Mouse (Mus musculus) G1E (cell line): ENCODE measurements around the gene Fbxo44. TPM values are rescaled to one million over a fixed set of nuclear protein-coding genes. Genes with fewer than 3 reads are reported as not detected.

Experiments used
- ATAC-seq: 2 replicates; pipeline ENCODE4 v1.8.0; 2016; ENCODE audit warnings: mild to moderate bottlenecking; ENCODE audit not compliant: insufficient number of reproducible peaks, poor library complexity, low FRiP score, severe bottlenecking; ENCODE audit errors: extremely low read depth
- DNase-seq: peaks from one replicate; pipeline ENCODE4 v3.0.0; 2012; ENCODE audit warnings: low spot score
- H3K27me3 ChIP-seq: 2 replicates; pipeline ENCODE4 v1.6.1; 2012; ENCODE audit warnings: mild to moderate bottlenecking, low read length, inconsistent platforms; ENCODE audit not compliant: insufficient read depth
- H3K36me3 ChIP-seq: replicated peaks from 2 replicates; pipeline ENCODE3; 2012; ENCODE audit warnings: mild to moderate bottlenecking, inconsistent platforms
- H3K4me1 ChIP-seq: 2 replicates; pipeline ENCODE4 v1.6.1; 2012; ENCODE audit warnings: low read depth, low read length, inconsistent platforms, mixed read lengths; ENCODE audit not compliant: insufficient read depth
- H3K4me3 ChIP-seq: 2 replicates; pipeline ENCODE4 v1.5.1; 2012; ENCODE audit warnings: low read depth, mild to moderate bottlenecking, inconsistent platforms, low read length, moderate library complexity, mixed read lengths
- H3K9me3 ChIP-seq: replicated peaks from 2 replicates; pipeline ENCODE4 v1.6.1; 2012; ENCODE audit warnings: inconsistent platforms
- CTCF ChIP-seq: IDR thresholded peaks from 2 replicates; pipeline ENCODE4 v1.5.1; 2012; ENCODE audit warnings: low read depth, low read length, inconsistent platforms, mixed read lengths
- GATA1 ChIP-seq: IDR thresholded peaks from 2 replicates; pipeline ENCODE4 v1.6.1; 2012; ENCODE audit warnings: borderline replicate concordance, low read length, inconsistent platforms, mixed read lengths
- GATA2 ChIP-seq: IDR thresholded peaks from 2 replicates; pipeline ENCODE4 v1.6.1; 2012; ENCODE audit warnings: low read depth, low read length, inconsistent platforms, borderline replicate concordance
- POLR2AphosphoS5 ChIP-seq: IDR thresholded peaks from 2 replicates; pipeline ENCODE4 v1.6.1; 2012; ENCODE audit warnings: low read depth, low read length, inconsistent platforms; ENCODE audit not compliant: insufficient replicate concordance
- TAL1 ChIP-seq: conservative IDR thresholded peaks from 2 replicates; pipeline ENCODE4 v1.6.1; 2012; ENCODE audit warnings: low read depth, low read length, inconsistent platforms, mixed read lengths
- polyA plus RNA-seq: library from polyadenylated mRNA; stranded (reverse); fragments of >175 nt; gene quantifications from 2 replicates; pipeline ENCODE4 v1.2.3, GENCODE M21; 2012
- total RNA-seq, 2 experiments: library from RNA; stranded (forward) in 1 of 2; stranded (reverse) in 1 of 2; fragments of 200-1000 nt in 1 of 2; fragments of >200 nt in 1 of 2; fragmentation: Nextera tagmentation in 1 of 2; gene quantifications; 2 replicates each; pipeline ENCODE4 v1.2.3; 2014 to 2017

Gene Fbxo44
- total and polyA plus RNA-seq, 3 experiments: 3.0 to 10.1 (median 5.0) TPM

GRCm38 (mm10) chr4:148149540-148149939 lies 10.7 kb downstream of the Fbxo44 start:
- Histone ChIP-seq H3K27me3 (no peaks in the 10 kb centered on the region), H3K36me3 (peaks cover 67% of the 10 kb centered on the region), H3K4me1 (peaks cover 22% of the 10 kb centered on the region), H3K9me3 (no peaks in the 10 kb centered on the region), H3K4me3 (no peak overlapping the region)
- TF ChIP-seq TAL1 (no peak), GATA2 (no peak), CTCF (no peak), POLR2AphosphoS5 (no peak), GATA1 (no peak)
- DNase-seq: no peak
- ATAC-seq: no peak

DNA sequence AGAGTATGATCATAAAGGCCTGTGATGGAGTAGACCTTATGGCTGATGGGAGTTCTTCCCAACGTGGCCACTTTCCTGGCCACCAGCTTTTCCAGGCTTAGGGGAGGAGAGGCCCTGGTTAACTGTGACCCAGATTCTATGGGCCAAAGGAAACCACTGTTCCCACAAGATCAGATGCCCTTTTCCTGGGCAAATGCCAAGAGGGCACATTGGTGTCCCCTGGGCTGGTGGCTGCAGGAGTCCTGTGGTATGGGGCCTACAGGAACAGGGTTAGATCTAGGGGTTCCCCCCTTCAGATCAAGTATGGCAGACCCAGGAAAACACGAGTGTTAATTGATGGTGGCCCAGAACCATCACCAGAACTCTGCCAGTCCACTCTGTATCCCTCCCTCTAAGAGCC lies 12.6 kb downstream of the Fbxo44 start:
- H3K4me3 ChIP-seq: no peak overlapping the region
- TF ChIP-seq GATA2 (no peak), CTCF (no peak), POLR2AphosphoS5 (no peak), TAL1 (no peak), GATA1 (no peak)
- no peaks in the 10 kb centered on the region for H3K27me3 ChIP-seq
- no peaks in the 10 kb centered on the region for H3K9me3 ChIP-seq
- ATAC-seq (no peak), DNase-seq (no peak)
- H3K4me1 ChIP-seq: peaks cover 22% of the 10 kb centered on the region
- peaks cover 72% of the 10 kb centered on the region for H3K36me3 ChIP-seq

DNA sequence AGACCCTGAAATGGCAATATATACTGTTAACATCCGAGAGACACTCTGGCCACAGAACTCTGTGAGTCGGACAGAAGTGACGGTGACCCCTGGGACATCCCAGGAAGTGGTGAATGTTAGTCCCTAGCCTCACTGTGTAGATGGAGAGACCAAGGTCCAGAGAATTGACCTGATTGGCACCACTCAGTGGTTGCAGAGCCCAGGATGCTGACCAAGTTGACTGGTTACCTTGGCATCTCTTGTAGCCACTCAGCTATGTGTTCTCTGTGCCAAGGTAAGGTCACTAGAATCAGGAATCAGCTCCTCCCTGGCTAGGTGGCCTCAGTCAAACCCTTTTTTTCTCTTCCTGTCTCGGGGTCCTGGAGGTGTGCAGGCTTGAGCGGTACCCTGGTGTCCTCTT lies 16.6 kb downstream of the Fbxo44 start:
- Histone ChIP-seq H3K9me3 (no peaks in the 10 kb centered on the region), H3K4me3 (no peak overlapping the region), H3K27me3 (peaks cover 1% of the 10 kb centered on the region; the same call in 1 of the 2 replicates), H3K36me3 (peaks cover 62% of the 10 kb centered on the region), H3K4me1 (peaks cover 22% of the 10 kb centered on the region)
- DNase-seq: no peak
- ATAC-seq: no peak
- TF ChIP-seq POLR2AphosphoS5 (no peak), GATA1 (no peak), TAL1 (no peak), CTCF (no peak), GATA2 (no peak)

DNA sequence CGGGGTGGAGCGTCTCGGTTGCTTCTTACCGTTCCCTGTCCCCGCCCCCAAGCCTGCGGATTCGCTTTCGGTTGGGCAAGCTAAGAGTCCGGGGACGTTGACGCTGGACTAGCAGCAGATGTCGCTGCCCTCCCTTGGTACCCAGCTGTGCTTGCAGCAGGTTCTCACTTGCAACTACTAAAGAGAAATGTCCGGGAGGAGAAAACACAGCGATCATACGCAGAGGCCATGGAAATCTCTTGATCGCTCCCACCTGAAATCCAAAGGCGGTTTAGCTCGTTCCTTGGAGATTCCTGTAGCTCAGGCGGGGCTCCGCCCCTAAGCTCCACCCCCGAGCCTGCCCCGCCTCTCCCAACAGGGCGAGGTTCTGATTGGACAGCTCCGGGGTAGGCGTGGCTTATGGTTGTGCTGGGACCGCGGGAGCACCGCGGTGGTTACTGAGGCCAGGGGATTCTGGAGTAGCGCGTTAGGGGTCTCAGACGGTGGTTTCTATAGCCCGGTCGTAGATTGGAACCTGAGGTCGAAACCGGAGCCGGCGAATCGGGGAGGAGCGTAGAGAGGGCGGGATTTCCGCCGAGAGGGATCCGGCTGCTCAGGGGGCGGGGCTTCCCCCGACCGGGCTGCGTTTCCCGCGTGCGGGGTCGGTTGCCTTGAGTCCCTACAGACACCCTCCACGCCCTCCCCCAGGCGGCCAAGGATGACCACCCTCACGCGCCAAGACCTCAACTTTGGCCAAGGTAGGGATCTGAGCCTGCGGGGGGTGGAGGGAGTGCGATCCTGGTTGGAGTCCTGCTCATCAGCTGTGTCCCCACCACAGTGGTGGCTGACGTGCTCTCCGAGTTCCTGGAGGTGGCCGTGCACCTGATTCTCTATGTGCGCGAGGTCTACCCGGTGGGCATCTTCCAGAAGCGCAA lies 19.9 kb downstream of the Fbxo44 start:
- Histone ChIP-seq H3K4me1 (peaks cover 19% of the 10 kb centered on the region), H3K9me3 (no peaks in the 10 kb centered on the region), H3K36me3 (peaks cover 29% of the 10 kb centered on the region), H3K27me3 (peaks cover 21% of the 10 kb centered on the region), H3K4me3 (peak overlapping the region; percentile 88)
- TF ChIP-seq CTCF: no peak
- TF ChIP-seq GATA1: no peak
- TF ChIP-seq GATA2: no peak
- no peak for TF ChIP-seq TAL1
- no peak for TF ChIP-seq POLR2AphosphoS5
- ATAC-seq (peak; percentile 91), DNase-seq (peak; percentile 91)

DNA sequence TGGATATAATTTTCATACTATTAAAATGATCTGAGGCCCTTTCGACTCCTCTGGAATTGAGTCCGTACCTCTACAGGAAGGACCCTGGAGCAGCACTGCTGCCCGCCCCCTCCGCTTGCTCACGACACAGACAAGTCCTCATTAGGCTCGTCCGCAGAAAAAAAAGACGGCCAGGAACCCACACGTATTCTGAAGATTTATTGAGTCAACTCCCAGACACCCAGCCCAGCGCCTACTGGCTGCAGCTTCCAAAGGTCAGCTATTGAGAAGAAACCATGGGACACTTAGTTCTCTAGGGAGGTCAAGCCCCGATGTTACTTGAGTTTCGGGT lies 20.6 kb downstream of the Fbxo44 start:
- no peak for DNase-seq
- peaks cover 24% of the 10 kb centered on the region for H3K4me1 ChIP-seq
- no peaks in the 10 kb centered on the region for H3K9me3 ChIP-seq
- TF ChIP-seq GATA2 (no peak), CTCF (no peak), TAL1 (no peak), POLR2AphosphoS5 (no peak), GATA1 (no peak)
- peaks cover 22% of the 10 kb centered on the region for H3K36me3 ChIP-seq
- H3K4me3 ChIP-seq: peak overlapping the region; percentile 88
- H3K27me3 ChIP-seq: peaks cover 22% of the 10 kb centered on the region
- peak; percentile 10; the same call in 1 of the 2 replicates for ATAC-seq

- DNase-seq: no peak
- Histone ChIP-seq H3K4me3 (no peak overlapping the region), H3K9me3 (no peaks in the 10 kb centered on the region), H3K27me3 (peaks cover 31% of the 10 kb centered on the region), H3K4me1 (peaks cover 26% of the 10 kb centered on the region), H3K36me3 (peaks cover under 1% of the 10 kb centered on the region)
- TF ChIP-seq TAL1 (no peak), POLR2AphosphoS5 (no peak), GATA2 (no peak), GATA1 (no peak), CTCF (no peak)
- no peak for ATAC-seq
Measured at GRCm38 (mm10) chr4:148137503-148137902, 22.8 kb downstream of the Fbxo44 start.
